Mouse (Mus musculus): ENCODE measurements at regions not wholly inside any gene's neighbourhood (a gene's known extent, or its start where the extent isn't known, plus 50 kb on each side); places are given as distances from the start of the nearest gene placed in this dataset.

DNA sequence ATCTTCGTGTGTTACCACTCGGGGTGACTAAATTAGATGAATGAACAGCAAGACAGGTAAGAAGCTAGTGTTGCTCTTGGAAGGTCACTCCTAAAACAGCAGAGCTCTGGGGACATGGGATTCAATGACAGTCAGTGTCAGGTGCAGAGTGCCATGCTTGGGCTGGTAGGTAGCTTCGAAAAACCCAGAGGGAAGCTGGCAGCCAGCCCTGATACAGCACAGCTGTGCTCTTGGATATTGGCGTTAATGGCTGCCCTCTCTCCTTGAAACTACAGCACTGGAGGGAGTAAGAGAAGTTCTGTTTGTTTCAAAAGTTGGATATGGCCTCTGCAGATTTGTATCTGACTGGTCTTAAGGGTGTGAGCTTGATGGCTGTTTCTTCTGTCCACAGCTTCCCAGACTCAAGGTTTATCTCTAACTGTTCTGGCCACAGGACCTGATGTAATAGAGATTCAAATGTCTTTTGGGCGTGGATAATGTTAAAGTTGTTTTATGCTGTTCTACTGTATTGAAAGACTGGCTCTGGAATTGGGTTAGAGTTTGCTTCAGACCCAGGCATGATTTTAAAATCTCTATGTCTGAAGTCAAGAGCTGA, 152.7 kb downstream of the Cand1 start:
- TF ChIP-seq CTCF (IDR thresholded peaks at IDR 0.05; ENCODE audit: extremely low read depth, insufficient read depth, insufficient read length, insufficient replicate concordance) (no peak), POLR2A (IDR thresholded peaks at IDR 0.05; ENCODE audit: low read depth, low read length) (no peak)
